Mouse (Mus musculus): ENCODE data around the gene Hoxa4.

Gene Hoxa4

GRCm38 (mm10) chr6:52164051-52164625 is 27.4 kb downstream of the Hoxa4 start:
- DNase-seq, result peak; percentile 38

GRCm38 (mm10) chr6:52163366-52164031 is 28.1 kb downstream of the Hoxa4 start:
- no peak for DNase-seq

GRCm38 (mm10) chr6:52162611-52163365 is 28.8 kb downstream of the Hoxa4 start:
- no peak for DNase-seq

- peak; percentile 47 for DNase-seq
Observed at GRCm38 (mm10) chr6:52162093-52162380, 29.5 kb downstream of the Hoxa4 start.

- no peak for DNase-seq
Observed at GRCm38 (mm10) chr6:52161336-52162092, 30.0 kb downstream of the Hoxa4 start.

- DNase-seq, result peak; percentile 64
Observed at GRCm38 (mm10) chr6:52160511-52161335, 30.8 kb downstream of the Hoxa4 start.

- peak; percentile 44 for DNase-seq
Observed at GRCm38 (mm10) chr6:52159979-52160378, 31.6 kb downstream of the Hoxa4 start.

- peak; percentile 62 for DNase-seq
Observed at GRCm38 (mm10) chr6:52159164-52159761, 32.3 kb downstream of the Hoxa4 start.

GRCm38 (mm10) chr6:52158276-52159051 is 33.1 kb downstream of the Hoxa4 start, which contains the start of gene Hoxa1:
Gene Hoxa1, minus strand, starts transcription at chr6:52158317.
- DNase-seq, result peak; percentile 83

GRCm38 (mm10) chr6:52157466-52158275 is 33.9 kb downstream of the Hoxa4 start:
- no peak for DNase-seq

GRCm38 (mm10) chr6:52156551-52157200 is 34.9 kb downstream of the Hoxa4 start:
- DNase-seq, result no peak

GRCm38 (mm10) chr6:52155471-52155870 is 36.1 kb downstream of the Hoxa4 start:
- no peak for DNase-seq

- DNase-seq, result no peak
Observed at GRCm38 (mm10) chr6:52154044-52154443, 37.5 kb downstream of the Hoxa4 start.

- no peak for DNase-seq
Observed at GRCm38 (mm10) chr6:52153270-52153669, 38.3 kb downstream of the Hoxa4 start.

GRCm38 (mm10) chr6:52152226-52153193 is 39.0 kb downstream of the Hoxa4 start:
- DNase-seq, result no peak

- no peak for DNase-seq
Observed at GRCm38 (mm10) chr6:52151571-52151970, 40.0 kb downstream of the Hoxa4 start.

- DNase-seq, result no peak
Observed at GRCm38 (mm10) chr6:52150401-52150966, 41.1 kb downstream of the Hoxa4 start.
